Mouse (Mus musculus) intestine, embryonic 16.5 days (tissue): ENCODE measurements around the gene Ppp3ca. TPM values are rescaled to one million over a fixed set of nuclear protein-coding genes. Genes with fewer than 3 reads are reported as not detected.

Experiments used
- ATAC-seq: fragments of 200-750 bp; cut with Nextera tagmentation; 2 replicates; pipeline ENCODE4 v1.8.0; 2017; ENCODE audit warnings: moderate TSS enrichment, moderate library complexity
- H3K27ac ChIP-seq: fragments of 300-500 bp; sonication (generic); 2 replicates; pipeline ENCODE4 v1.5.1; 2014; ENCODE audit warnings: mild to moderate bottlenecking, low read length
- H3K27me3 ChIP-seq: fragments of 300-500 bp; sonication (generic); replicated peaks from 2 replicates; pipeline ENCODE4 v1.6.1; 2014; ENCODE audit warnings: low read length, control low read depth, mixed read lengths; ENCODE audit not compliant: control insufficient read depth, insufficient read depth
- H3K36me3 ChIP-seq: fragments of 300-500 bp; sonication (generic); 2 replicates; pipeline ENCODE4 v1.6.1; 2014; ENCODE audit warnings: low read length, control low read depth; ENCODE audit not compliant: control insufficient read depth, insufficient read depth
- H3K4me1 ChIP-seq: fragments of 300-500 bp; sonication (generic); 2 replicates; pipeline ENCODE4 v1.6.1; 2014; ENCODE audit warnings: low read length, control low read depth, mixed read lengths; ENCODE audit not compliant: control insufficient read depth, insufficient read depth
- H3K4me2 ChIP-seq: fragments of 300-500 bp; sonication (generic); 2 replicates; pipeline ENCODE4 v1.6.1; 2014; ENCODE audit warnings: low read depth, low read length, control low read depth
- H3K4me3 ChIP-seq: fragments of 300-500 bp; sonication (generic); 2 replicates; pipeline ENCODE4 v1.5.1; 2014; ENCODE audit warnings: mild to moderate bottlenecking, low read length
- H3K9ac ChIP-seq: fragments of 300-500 bp; sonication (generic); 2 replicates; pipeline ENCODE4 v1.6.1; 2014; ENCODE audit warnings: low read depth, low read length
- H3K9me3 ChIP-seq: fragments of 300-500 bp; sonication (generic); 2 replicates; pipeline ENCODE4 v1.6.1; 2016; ENCODE audit warnings: low read length, control low read depth; ENCODE audit not compliant: control insufficient read depth
- WGBS: fragments of 180-500 bp; shearing (Covaris S2); extraction: QIAGEN DNeasy Blood & Tissue Kit; methylation state at CpG from one replicate; pipeline ENCODE4 v1.1.7; 2014; 5-methylcytosine and 5-hydroxymethylcytosine counted together
- polyA plus RNA-seq: library from polyadenylated mRNA; unstranded; fragments of >200 nt; fragmentation: Nextera tagmentation; extraction: Ambion mirVana; gene quantifications from 2 replicates; pipeline ENCODE4 v1.2.1, GENCODE M21; 2015

Ppp3ca gene
- polyA plus RNA-seq, 1 experiment from 2014 or later, result 33.6 TPM

DNA sequence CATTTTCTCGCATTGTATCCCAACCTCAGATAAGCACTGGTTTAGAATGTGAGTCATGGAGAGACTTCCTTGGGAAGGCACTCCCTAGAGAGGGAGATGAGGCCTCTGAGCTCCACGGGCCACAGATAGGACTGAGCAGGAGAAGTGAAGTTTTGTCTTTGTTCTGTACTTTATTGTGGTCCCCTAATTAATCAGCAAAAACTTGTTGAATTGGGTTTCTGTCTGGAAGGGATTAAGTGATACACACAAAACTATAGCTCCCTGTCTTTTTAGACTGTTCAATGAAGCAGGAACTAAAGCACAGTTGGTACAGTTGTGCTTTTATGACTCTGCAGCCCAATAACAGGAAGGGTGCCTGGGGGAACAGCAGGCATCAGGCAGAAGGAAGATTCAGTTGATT, 95.6 kb downstream of the Ppp3ca start:
- no peaks in the 10 kb centered on the region for H3K9me3 ChIP-seq
- H3K4me3 ChIP-seq, result no peak overlapping the region
- no peak overlapping the region for H3K27ac ChIP-seq
- no peak overlapping the region for H3K4me2 ChIP-seq
- no peaks in the 10 kb centered on the region for H3K27me3 ChIP-seq
- H3K9ac ChIP-seq, result no peak overlapping the region
- H3K4me1 ChIP-seq, result 0 out of 2 replicates have a peak, but pooled peaks cover 4% of the 10 kb centered on the region
- 63% methylated on average over 2 of the region's 2 CpGs for WGBS
- ATAC-seq, result no peak
- H3K36me3 ChIP-seq, result no peaks in the 10 kb centered on the region

DNA sequence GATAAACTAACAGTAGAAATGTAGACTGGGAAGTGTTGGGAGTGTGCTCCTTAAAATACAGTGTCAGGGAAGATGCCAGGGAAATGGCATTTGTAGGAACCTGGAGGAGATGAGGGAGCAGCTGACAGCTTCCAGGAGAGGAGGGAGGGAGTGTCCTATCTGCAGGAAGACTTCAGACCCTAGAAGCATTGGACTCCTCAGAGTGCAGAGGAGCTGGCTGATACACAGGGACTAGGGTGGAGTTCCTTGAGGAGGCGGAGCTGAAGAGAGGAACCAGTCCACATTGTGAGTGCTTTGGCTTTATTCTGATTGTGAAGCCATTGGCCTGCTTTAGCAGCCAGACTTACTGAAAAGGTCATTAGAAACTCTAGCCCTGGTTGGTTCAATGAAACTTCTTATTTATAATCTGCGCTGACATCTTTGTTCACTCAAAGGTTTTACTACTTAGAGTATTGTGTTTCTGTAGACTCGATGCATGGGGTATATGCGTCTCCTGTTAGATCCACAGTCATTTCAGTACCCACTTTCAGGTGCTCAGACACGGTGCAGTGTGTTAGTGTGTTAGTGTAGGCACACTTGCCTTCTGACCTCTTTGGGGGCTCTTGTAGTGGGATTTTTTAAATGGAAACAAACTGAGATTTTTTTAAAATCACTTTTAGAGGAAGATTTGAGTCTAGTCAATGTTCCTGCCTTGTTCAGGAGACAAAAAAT, 99.0 kb downstream of the Ppp3ca start:
- Histone ChIP-seq H3K27ac (no peak overlapping the region), H3K4me1 (0 out of 2 replicates have a peak, but pooled peaks cover 7% of the 10 kb centered on the region)
- 83% methylated on average over 5 of the region's 5 CpGs for WGBS

GRCm38 (mm10) chr3:136769486-136769882, 99.6 kb downstream of the Ppp3ca start:
- no peak overlapping the region for H3K27ac ChIP-seq
- peak; percentile 68 for ATAC-seq
- no peak overlapping the region for H3K9ac ChIP-seq
- 0 out of 2 replicates have a peak, but pooled peaks cover 7% of the 10 kb centered on the region for H3K4me1 ChIP-seq
- no peaks in the 10 kb centered on the region for H3K9me3 ChIP-seq
- H3K4me3 ChIP-seq, result no peak overlapping the region
- no peaks in the 10 kb centered on the region for H3K27me3 ChIP-seq
- WGBS, result 66% methylated on average over 1 of the region's 1 CpGs
- no peak overlapping the region for H3K4me2 ChIP-seq
- H3K36me3 ChIP-seq, result no peaks in the 10 kb centered on the region

More for the DNA sequence above, 99.0 kb downstream of the Ppp3ca start:
- Histone ChIP-seq H3K27me3 (no peaks in the 10 kb centered on the region), H3K9me3 (no peaks in the 10 kb centered on the region), H3K9ac (no peak overlapping the region), H3K4me3 (no peak overlapping the region), H3K4me2 (no peak overlapping the region), H3K36me3 (no peaks in the 10 kb centered on the region)
- peak; percentile 83 for ATAC-seq

DNA sequence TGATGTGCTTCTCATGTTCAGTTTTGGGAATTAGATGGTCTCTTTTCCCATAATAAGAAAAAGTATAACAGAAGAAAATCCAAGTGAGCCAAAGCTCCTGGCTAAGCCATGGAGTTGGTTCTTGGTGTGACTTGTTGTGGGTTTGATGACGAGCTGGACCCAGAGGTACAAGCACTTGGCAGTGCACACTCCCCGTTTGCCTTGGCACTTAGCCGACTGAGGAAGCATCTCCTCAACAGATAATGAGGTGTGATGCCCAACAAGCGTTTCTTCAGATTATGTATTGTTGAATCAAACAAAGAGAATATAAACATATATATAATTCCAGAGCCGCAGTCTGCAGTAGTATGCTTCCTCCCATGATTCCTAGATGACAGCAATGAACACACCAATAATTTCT, 101.8 kb downstream of the Ppp3ca start:
- 82% methylated on average over 5 of the region's 5 CpGs for WGBS
- H3K4me3 ChIP-seq, result no peak overlapping the region
- no peaks in the 10 kb centered on the region for H3K27me3 ChIP-seq
- 0 out of 2 replicates have a peak, but pooled peaks cover 7% of the 10 kb centered on the region for H3K4me1 ChIP-seq
- H3K27ac ChIP-seq, result no peak overlapping the region
- no peaks in the 10 kb centered on the region for H3K9me3 ChIP-seq
- H3K9ac ChIP-seq, result no peak overlapping the region
- no peak overlapping the region for H3K4me2 ChIP-seq
- ATAC-seq, result no peak
- H3K36me3 ChIP-seq, result no peaks in the 10 kb centered on the region

DNA sequence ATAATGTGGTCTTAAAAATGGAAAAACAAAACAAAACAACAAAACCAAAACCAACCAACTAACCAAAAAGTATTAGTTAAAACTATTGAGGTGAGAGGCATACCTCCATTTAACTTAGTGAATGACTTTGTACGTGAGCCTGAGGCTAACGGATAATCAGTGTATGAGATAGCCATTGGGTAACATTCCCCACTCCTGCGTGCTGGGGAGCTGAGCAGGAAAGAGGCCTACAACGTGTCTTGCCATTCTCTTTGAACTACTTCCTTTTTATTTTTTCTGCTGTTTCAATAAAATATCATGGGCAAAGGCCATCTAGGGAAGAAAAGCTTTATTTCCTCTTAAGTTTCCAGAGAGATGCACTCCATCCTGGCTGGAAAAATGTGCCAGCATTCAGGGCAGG, 103.3 kb downstream of the Ppp3ca start:
- Histone ChIP-seq H3K9ac (no peak overlapping the region), H3K4me2 (no peak overlapping the region), H3K27ac (no peak overlapping the region), H3K4me1 (0 out of 2 replicates have a peak, but pooled peaks cover 7% of the 10 kb centered on the region), H3K4me3 (no peak overlapping the region), H3K9me3 (no peaks in the 10 kb centered on the region), H3K36me3 (no peaks in the 10 kb centered on the region), H3K27me3 (no peaks in the 10 kb centered on the region)
- WGBS, result 79% methylated on average over 4 of the region's 4 CpGs
- 0 out of 2 replicates have a peak, but pooled peaks have one; percentile 7 for ATAC-seq

DNA sequence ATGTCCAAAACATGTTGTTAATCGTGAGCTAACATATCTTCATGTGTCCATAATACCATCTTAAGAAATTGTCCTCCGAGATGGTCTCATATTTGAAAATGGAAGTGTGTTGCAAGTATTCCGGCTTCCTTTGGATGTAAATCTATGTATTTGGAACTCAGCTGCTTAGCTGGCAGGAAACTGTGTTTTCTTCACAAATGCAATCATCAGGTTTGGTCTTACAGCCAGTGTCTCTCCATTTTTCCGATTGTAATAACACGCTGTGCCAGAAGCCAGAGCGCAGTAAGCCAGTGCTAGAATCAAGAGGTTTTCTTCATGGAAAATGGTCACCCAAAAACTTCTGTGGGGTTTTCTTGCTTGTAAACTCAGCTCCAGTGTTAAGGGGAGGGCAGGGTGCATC, 104.3 kb downstream of the Ppp3ca start:
- no peak overlapping the region for H3K27ac ChIP-seq
- ATAC-seq, result no peak
- H3K4me3 ChIP-seq, result no peak overlapping the region
- no peak overlapping the region for H3K9ac ChIP-seq
- WGBS, result 89% methylated on average over 6 of the region's 6 CpGs
- no peaks in the 10 kb centered on the region for H3K9me3 ChIP-seq
- 0 out of 2 replicates have a peak, but pooled peaks cover 5% of the 10 kb centered on the region for H3K4me1 ChIP-seq
- no peaks in the 10 kb centered on the region for H3K36me3 ChIP-seq
- no peaks in the 10 kb centered on the region for H3K27me3 ChIP-seq
- H3K4me2 ChIP-seq, result no peak overlapping the region

DNA sequence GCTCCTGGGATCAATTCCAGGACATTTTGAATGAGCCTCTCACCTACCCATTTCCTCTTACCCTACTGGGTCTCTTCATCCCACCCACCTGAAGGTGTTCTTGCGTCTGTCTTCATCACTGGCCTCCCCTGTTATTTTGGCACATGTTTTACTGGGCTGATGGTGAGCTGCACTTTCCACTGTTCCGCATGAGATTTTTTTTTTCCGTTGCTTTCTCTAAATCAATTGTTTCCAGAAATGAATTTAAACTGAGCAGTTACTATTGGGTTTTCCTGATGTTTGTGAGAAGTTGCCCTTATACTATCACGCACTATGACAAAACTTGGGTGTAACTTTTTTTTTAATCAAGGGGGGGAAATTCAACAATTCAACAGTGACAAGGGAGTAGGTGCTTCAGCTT, 106.6 kb downstream of the Ppp3ca start:
- no peaks in the 10 kb centered on the region for H3K27me3 ChIP-seq
- no peak overlapping the region for H3K9ac ChIP-seq
- no peaks in the 10 kb centered on the region for H3K4me1 ChIP-seq
- H3K4me3 ChIP-seq, result no peak overlapping the region
- 82% methylated on average over 4 of the region's 4 CpGs for WGBS
- H3K27ac ChIP-seq, result no peak overlapping the region
- H3K4me2 ChIP-seq, result no peak overlapping the region
- no peaks in the 10 kb centered on the region for H3K9me3 ChIP-seq
- no peaks in the 10 kb centered on the region for H3K36me3 ChIP-seq
- ATAC-seq, result no peak

- no peaks in the 10 kb centered on the region for H3K9me3 ChIP-seq
- 78% methylated on average over 7 of the region's 7 CpGs for WGBS
- no peaks in the 10 kb centered on the region for H3K36me3 ChIP-seq
- H3K4me1 ChIP-seq, result no peaks in the 10 kb centered on the region
- H3K4me2 ChIP-seq, result no peak overlapping the region
- H3K27ac ChIP-seq, result no peak overlapping the region
- no peak overlapping the region for H3K9ac ChIP-seq
- no peak for ATAC-seq
- H3K27me3 ChIP-seq, result no peaks in the 10 kb centered on the region
- H3K4me3 ChIP-seq, result no peak overlapping the region
These were observed 107.5 kb downstream of the Ppp3ca start for GRCm38 (mm10) chr3:136777380-136777779.

DNA sequence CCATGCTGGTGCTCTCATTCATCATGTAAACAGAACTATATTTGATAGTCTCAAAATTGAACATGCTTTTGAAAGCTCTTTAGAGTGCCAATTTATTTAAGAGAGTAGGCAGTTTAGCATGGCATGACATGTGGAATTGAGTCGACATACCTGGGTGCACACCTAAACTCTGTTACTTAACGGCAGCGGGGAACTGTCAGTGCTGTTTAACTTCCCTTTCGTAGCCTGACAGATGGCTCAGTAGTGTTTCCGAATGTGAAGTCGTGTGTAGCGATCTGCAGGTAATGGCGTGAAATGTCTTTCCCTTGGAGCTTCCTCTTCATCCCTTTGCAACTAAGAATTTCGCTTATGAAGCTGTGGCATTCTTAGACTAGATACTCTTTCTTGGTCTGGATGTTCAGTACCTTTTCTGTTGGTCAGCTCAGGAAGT, 107.9 kb downstream of the Ppp3ca start:
- Histone ChIP-seq H3K4me1 (no peaks in the 10 kb centered on the region), H3K36me3 (no peaks in the 10 kb centered on the region)
- WGBS, result 83% methylated on average over 9 of the region's 9 CpGs

DNA sequence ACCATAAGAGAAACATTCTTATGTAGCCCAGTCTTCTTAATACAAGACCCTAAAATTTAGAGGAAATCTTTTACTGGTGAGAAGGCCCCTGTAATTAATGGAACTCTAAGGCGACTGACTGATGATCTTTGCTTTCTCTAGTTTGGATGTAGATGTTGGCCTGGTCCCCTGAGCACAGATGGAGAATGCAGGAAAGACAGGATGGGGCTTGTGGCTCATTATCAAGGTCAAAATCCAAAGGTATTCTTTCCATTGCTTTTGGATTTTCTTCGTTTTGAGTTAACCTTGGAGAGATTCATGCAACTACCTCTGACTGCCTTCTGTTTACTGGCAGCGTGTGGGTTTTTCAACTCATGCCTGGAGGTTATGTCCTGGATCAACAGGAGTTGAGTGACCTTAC, 110.4 kb downstream of the Ppp3ca start:
- H3K4me1 ChIP-seq, result no peaks in the 10 kb centered on the region
- no peak overlapping the region for H3K4me3 ChIP-seq
- no peaks in the 10 kb centered on the region for H3K27me3 ChIP-seq
- H3K27ac ChIP-seq, result no peak overlapping the region
- 91% methylated on average over 3 of the region's 3 CpGs for WGBS
- no peak overlapping the region for H3K4me2 ChIP-seq
- no peaks in the 10 kb centered on the region for H3K9me3 ChIP-seq
- no peak overlapping the region for H3K9ac ChIP-seq
- ATAC-seq, result no peak
- H3K36me3 ChIP-seq, result no peaks in the 10 kb centered on the region

More for the DNA sequence above, 107.9 kb downstream of the Ppp3ca start:
- ATAC-seq, result no peak
- no peak overlapping the region for H3K27ac ChIP-seq
- no peak overlapping the region for H3K4me3 ChIP-seq
- no peak overlapping the region for H3K4me2 ChIP-seq
- no peaks in the 10 kb centered on the region for H3K9me3 ChIP-seq
- H3K9ac ChIP-seq, result no peak overlapping the region
- H3K27me3 ChIP-seq, result no peaks in the 10 kb centered on the region
